Mouse (Mus musculus) heart, embryonic 11.5 days (tissue): ENCODE measurements at regions not wholly inside any gene's neighbourhood (a gene's known extent, or its start where the extent isn't known, plus 50 kb on each side); places are given as distances from the start of the nearest gene placed in this dataset.

Source experiments
- ATAC-seq: fragments of 200-750 bp; cut with Nextera tagmentation; replicated peaks from 2 replicates; pipeline ENCODE4 v1.8.0; 2017; ENCODE audit warnings: moderate library complexity; ENCODE audit not compliant: insufficient number of reproducible peaks, low FRiP score, low TSS enrichment
- H3K27ac ChIP-seq: fragments of 300-500 bp; sonication (generic); 2 replicates; pipeline ENCODE4 v1.5.1; 2014; ENCODE audit warnings: mild to moderate bottlenecking, low read depth, low read length
- H3K27me3 ChIP-seq: fragments of 300-500 bp; sonication (generic); 2 replicates; pipeline ENCODE4 v1.6.1; 2014; ENCODE audit warnings: mild to moderate bottlenecking, low read length, mixed read lengths; ENCODE audit not compliant: control insufficient read depth, insufficient read depth
- H3K36me3 ChIP-seq: fragments of 300-500 bp; sonication (generic); 2 replicates; pipeline ENCODE4 v1.6.1; 2014; ENCODE audit warnings: mild to moderate bottlenecking, low read length, moderate library complexity, mixed read lengths; ENCODE audit not compliant: control insufficient read depth, insufficient read depth
- H3K4me1 ChIP-seq: fragments of 300-500 bp; sonication (generic); 2 replicates; pipeline ENCODE4 v1.6.1; 2014; ENCODE audit warnings: low read length; ENCODE audit not compliant: control insufficient read depth, insufficient read depth
- H3K4me2 ChIP-seq: fragments of 300-500 bp; sonication (generic); 2 replicates; pipeline ENCODE4 v1.6.1; 2014; ENCODE audit warnings: mild to moderate bottlenecking, moderate library complexity
- H3K4me3 ChIP-seq: fragments of 300-500 bp; sonication (generic); 2 replicates; pipeline ENCODE4 v1.5.1; 2014; ENCODE audit warnings: low read depth, low read length
- H3K9ac ChIP-seq: fragments of 300-500 bp; sonication (generic); 2 replicates; pipeline ENCODE4 v1.6.1; 2014; ENCODE audit warnings: mild to moderate bottlenecking, low read depth, low read length, moderate library complexity
- H3K9me3 ChIP-seq: fragments of 300-500 bp; sonication (generic); replicated peaks from 2 replicates; pipeline ENCODE4 v1.6.1; 2016; ENCODE audit warnings: low read length; ENCODE audit not compliant: control insufficient read depth
- WGBS: fragments of 180-500 bp; shearing (Covaris S2); extraction: QIAGEN DNeasy Blood & Tissue Kit; methylation state at CpG from one replicate; pipeline ENCODE4 v1.1.7; 2014; ENCODE audit not compliant: insufficient replicate concordance; 5-methylcytosine and 5-hydroxymethylcytosine counted together

DNA sequence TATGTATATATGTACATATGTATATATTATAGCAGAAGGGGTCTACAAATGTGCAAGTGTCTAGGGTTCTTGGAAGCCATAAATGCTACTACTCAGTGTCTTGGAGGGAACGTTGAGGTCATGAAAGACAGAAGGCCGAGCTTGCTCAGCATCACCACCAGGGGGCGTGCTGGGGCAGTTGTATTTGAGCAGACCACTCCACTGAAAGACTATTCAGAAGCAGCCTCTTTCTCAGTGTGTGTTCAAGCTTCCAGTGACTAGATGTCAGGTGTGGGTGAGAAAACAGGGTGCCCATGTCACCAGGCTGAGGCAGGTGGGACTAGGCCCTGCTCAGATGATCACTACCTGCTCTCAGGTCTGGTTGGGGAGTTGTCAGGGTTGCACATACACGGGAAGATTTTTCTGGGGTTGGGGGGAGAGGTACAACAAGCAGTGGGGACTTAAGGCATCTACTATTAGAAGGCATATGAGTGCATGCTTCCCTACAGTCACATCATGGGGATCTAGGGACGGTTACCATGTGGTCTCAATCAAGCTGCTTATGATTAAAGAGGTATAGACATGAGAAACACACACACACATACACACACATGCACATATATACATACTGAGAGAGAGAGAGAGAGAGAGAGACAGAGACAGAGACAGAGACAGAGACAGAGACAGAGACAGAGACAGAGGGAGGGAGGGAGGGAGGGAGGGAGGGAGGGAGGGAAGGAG is 127.1 kb upstream of the Sash1 start:
- Histone ChIP-seq H3K4me3 (no peak overlapping the region), H3K9ac (no peak overlapping the region), H3K4me2 (no peak overlapping the region), H3K36me3 (no peaks in the 10 kb centered on the region), H3K9me3 (no peaks in the 10 kb centered on the region), H3K4me1 (no peaks in the 10 kb centered on the region), H3K27ac (no peak overlapping the region), H3K27me3 (no peaks in the 10 kb centered on the region)
- WGBS, result 41% methylated on average over 5 of the region's 5 CpGs
- no peak for ATAC-seq

DNA sequence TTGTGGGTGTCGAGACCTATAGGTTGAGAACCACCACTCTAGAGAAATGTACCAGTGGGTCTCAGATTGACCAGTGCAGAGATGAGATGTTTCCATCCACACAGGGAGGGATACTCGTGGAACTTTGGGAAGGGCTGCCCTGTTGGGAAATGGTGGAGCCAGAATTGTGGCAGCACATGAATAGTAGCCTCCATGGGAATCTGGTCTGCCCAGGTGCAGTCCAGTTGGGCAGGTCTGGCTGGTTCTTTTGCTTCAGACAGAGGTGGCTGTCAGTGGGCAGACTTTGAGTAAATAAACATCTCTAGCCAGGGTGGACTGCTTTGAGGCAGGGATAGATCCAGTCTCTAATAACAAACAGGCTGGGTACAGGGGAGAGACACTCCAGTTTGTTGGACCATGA is 126.0 kb upstream of the Sash1 start:
- Histone ChIP-seq H3K4me2 (no peak overlapping the region), H3K4me1 (no peaks in the 10 kb centered on the region), H3K27ac (no peak overlapping the region), H3K4me3 (no peak overlapping the region), H3K27me3 (no peaks in the 10 kb centered on the region), H3K9ac (no peak overlapping the region), H3K36me3 (no peaks in the 10 kb centered on the region), H3K9me3 (no peaks in the 10 kb centered on the region)
- ATAC-seq, result no peak
- 63% methylated on average over 2 of the region's 2 CpGs for WGBS

DNA sequence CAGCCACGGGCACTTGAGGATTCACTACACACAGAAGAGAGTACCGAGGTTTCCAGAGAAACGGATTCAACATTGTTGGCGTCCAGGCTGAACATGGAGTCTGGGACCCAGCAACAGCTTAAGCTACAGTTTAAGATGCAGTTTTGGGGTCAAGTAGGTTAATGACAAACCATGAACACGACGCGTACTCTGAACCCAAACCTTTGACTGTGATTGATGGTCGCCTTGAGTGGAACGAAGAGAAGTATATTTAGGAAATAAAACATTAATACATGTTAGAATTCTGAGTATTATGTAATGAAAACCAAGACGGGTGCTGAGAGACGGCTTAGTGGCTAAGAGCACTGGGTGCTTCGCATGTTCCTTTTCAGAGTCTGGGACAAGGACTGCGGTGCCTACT is 124.3 kb upstream of the Sash1 start:
- Histone ChIP-seq H3K27me3 (no peaks in the 10 kb centered on the region), H3K27ac (no peak overlapping the region), H3K4me1 (peaks cover 2% of the 10 kb centered on the region; the same call in 1 of the 2 replicates), H3K36me3 (no peaks in the 10 kb centered on the region), H3K4me3 (no peak overlapping the region), H3K9me3 (no peaks in the 10 kb centered on the region), H3K9ac (no peak overlapping the region), H3K4me2 (no peak overlapping the region)
- ATAC-seq, result no peak
- WGBS, result 85% methylated on average over 13 of the region's 13 CpGs

DNA sequence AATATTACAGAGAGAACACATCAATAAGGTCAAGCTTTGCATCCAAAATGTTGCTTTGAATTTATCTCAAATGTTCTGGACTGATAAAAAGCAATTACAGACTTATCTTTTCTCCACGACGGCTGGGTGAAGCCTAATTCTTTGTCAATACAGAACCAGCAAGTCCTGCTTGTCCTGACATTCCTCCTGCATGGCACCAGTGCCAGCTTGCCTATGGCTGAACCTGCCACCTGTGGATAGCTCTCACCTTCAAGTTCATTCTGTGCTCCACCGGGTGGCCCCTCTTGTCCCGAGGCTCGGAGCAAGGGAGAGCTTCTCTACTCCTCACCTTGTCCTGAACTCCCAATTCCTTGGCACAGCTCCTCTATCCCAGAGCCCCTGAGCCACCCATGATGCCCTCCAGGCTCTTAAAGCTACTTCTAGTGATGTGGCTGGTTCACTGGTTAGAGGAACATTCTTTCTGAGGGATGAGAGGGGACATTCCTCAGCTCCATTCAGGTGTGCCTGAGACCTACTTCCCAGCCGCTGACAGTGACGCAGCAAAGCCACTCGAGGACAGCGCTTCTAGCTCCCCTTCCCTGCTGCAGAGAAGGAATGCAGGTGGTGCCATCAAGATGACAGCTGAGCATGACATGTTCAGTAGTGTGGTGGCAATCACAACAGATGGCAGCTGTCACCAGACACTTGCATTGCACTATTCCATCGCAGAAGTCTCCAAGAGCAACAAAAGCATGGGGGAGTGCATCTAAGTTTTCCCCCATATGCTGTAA is 119.5 kb upstream of the Sash1 start:
- ATAC-seq, result no peak

DNA sequence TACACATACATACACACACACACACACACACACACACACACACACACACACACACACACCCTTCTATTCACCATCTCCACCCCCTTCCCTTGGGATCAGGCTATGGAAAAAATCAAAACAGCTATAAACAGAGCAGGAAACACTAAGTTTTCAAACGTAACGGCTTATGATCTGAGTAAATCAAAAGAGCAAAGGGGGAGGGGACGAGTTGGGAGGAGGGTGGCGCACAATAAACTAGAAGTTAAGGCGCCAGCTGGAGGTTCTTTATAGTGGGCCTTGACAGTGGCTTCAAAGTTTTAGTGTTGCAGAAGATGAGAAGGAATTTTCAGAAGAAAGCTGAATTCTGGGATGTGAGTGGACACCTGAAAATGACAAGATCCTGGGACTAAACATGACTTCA is 116.4 kb upstream of the Sash1 start:
- Histone ChIP-seq H3K9ac (no peak overlapping the region), H3K4me2 (no peak overlapping the region), H3K27ac (no peak overlapping the region), H3K9me3 (no peaks in the 10 kb centered on the region), H3K36me3 (no peaks in the 10 kb centered on the region), H3K4me3 (no peak overlapping the region), H3K27me3 (no peaks in the 10 kb centered on the region), H3K4me1 (peaks cover 19% of the 10 kb centered on the region)
- ATAC-seq, result no peak
- 76% methylated on average over 5 of the region's 5 CpGs for WGBS

More for the DNA sequence above, 119.5 kb upstream of the Sash1 start:
- H3K4me2 ChIP-seq, result no peak overlapping the region
- H3K4me1 ChIP-seq, result peaks cover 2% of the 10 kb centered on the region; the same call in 1 of the 2 replicates
- no peak overlapping the region for H3K27ac ChIP-seq
- no peaks in the 10 kb centered on the region for H3K9me3 ChIP-seq
- H3K27me3 ChIP-seq, result no peaks in the 10 kb centered on the region
- no peak overlapping the region for H3K4me3 ChIP-seq
- 41% methylated on average over 10 of the region's 10 CpGs for WGBS
- H3K36me3 ChIP-seq, result no peaks in the 10 kb centered on the region
- H3K9ac ChIP-seq, result no peak overlapping the region

DNA sequence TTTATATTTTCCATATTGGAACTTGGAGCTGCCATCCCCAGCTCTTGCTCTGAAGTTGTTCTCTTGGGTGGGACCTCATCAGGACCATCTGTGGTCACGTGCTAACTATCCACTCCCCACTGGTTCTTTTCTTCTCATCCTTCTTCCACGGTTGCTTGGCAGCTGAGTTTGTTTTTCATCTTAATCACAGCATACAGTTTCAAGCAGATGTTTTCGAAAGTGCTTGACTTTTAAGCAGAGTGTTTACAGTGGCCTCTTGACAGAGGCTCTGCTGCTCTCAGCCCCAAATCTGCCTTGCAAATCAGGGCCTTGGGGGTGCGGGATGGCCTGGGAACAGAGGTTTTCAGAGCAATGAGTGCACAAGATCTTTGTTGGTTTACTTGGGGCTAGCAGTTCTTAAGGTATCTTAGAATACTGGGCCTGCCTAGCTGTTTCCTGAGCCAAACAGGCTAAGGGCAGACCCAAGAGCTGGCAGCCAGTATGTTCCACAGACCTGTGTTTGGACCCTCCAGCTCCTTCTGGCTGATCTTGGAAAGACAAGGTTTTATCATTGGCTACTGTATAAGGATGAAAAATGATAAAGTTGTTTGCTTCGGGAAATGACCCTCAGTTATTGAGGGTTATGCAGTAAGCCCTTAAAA is 113.0 kb upstream of the Sash1 start:
- peak; percentile 55; the same call in 1 of the 2 replicates for ATAC-seq
- Histone ChIP-seq H3K4me1 (peaks cover 22% of the 10 kb centered on the region), H3K27me3 (no peaks in the 10 kb centered on the region), H3K4me2 (no peak overlapping the region), H3K27ac (peak overlapping the region; percentile 75), H3K9me3 (no peaks in the 10 kb centered on the region), H3K36me3 (no peaks in the 10 kb centered on the region), H3K9ac (no peak overlapping the region), H3K4me3 (no peak overlapping the region)
- WGBS, result 20% methylated on average over 5 of the region's 5 CpGs

DNA sequence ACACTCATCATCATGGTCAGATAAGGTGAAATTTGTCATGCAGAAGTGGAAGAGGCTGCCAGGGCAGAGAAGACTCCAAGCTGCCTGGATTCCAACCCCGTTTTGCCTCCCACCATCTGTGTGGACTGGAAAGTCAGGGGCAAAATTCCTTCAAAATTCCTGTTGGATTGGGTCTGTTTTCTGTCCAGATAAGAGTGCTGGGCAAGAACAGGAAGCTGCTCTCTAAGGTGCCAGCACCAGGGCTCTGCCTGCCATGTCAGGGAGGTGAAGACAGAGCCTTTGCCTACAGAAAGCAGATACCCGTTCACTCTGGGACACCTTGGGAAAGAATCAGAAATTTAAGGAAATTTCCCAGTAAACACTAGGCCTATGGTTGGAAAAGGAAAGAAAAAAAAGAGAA is 112.5 kb upstream of the Sash1 start:
- Histone ChIP-seq H3K27me3 (no peaks in the 10 kb centered on the region), H3K9ac (no peak overlapping the region), H3K9me3 (no peaks in the 10 kb centered on the region), H3K4me1 (peaks cover 22% of the 10 kb centered on the region), H3K4me2 (no peak overlapping the region), H3K27ac (peak overlapping the region; percentile 75), H3K36me3 (no peaks in the 10 kb centered on the region), H3K4me3 (no peak overlapping the region)
- WGBS, result 4% methylated on average over 2 of the region's 2 CpGs
- ATAC-seq, result peak; percentile 59; the same call in 1 of the 2 replicates

DNA sequence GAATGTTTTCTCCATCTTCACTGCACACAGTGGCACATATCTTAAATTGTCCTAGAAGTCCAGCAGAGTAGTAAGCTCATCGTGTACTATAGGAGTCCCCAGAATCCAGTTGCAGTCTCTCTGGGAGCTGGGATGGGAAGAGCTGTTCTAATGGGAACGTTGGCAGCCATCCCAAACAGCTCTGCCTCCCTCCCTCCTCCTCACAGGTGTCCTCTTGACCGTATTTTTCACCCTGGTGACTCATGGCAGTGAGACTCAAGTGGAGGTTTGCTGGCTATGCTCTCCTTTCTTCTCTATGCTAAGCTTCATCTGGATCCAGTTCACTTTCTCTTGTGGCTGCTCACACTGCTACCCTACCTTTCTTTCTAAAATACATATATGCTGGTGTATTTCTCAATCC is 109.2 kb upstream of the Sash1 start:
- Histone ChIP-seq H3K36me3 (no peaks in the 10 kb centered on the region), H3K27me3 (no peaks in the 10 kb centered on the region), H3K9ac (no peak overlapping the region), H3K9me3 (no peaks in the 10 kb centered on the region), H3K4me1 (peaks cover 22% of the 10 kb centered on the region), H3K4me3 (no peak overlapping the region), H3K4me2 (no peak overlapping the region), H3K27ac (no peak overlapping the region)
- 29% methylated on average over 3 of the region's 3 CpGs for WGBS
- ATAC-seq, result no peak
